Mouse (Mus musculus): ENCODE measurements around the gene Ugcg. TPM values are rescaled to one million over a fixed set of nuclear protein-coding genes. Genes with fewer than 3 reads are reported as not detected.
A peak's percentile ranks its signal among the peaks of the same experiment; 100 is the strongest.

Gene Ugcg
- 100 to 1,000 TPM; 102 to 104 TPM for total RNA-seq (2021)

- intact Hi-C loops (cut with DNase I): loop anchor here (5.0 kb wide), 1 partner anchor 92 kb away; no protein-coding TSS in a partner anchor
- DNase-seq (ENCODE audit: extremely low spot score in 1 of 2, low spot score in 2 of 2): peak; percentile 67 to 86
Measured at GRCm38 (mm10) chr4:59188802-59189545, at the start of gene Ugcg. Gene Ugcg (plus strand): TSS chr4:59189257.

- intact Hi-C loops (cut with DNase I): no loop called here
- no peak for DNase-seq (ENCODE audit: extremely low spot score in 1 of 2, low spot score in 2 of 2)
Measured at GRCm38 (mm10) chr4:59149043-59149442, 40.0 kb upstream of the Ugcg start.

- no peak for DNase-seq (ENCODE audit: extremely low spot score in 1 of 2, low spot score in 2 of 2)
- intact Hi-C loops (cut with DNase I): no loop called here
Measured at GRCm38 (mm10) chr4:59150907-59151306, 38.1 kb upstream of the Ugcg start.

GRCm38 (mm10) chr4:59151953-59152352 lies 37.1 kb upstream of the Ugcg start:
- DNase-seq (ENCODE audit: extremely low spot score in 1 of 2, low spot score in 2 of 2): no peak
- intact Hi-C loops (cut with DNase I): no loop called here

GRCm38 (mm10) chr4:59156897-59157592 lies 32.0 kb upstream of the Ugcg start:
- DNase-seq (ENCODE audit: extremely low spot score in 1 of 2, low spot score in 2 of 2): no peak
- intact Hi-C loops (cut with DNase I): no loop called here

- intact Hi-C loops (cut with DNase I): no loop called here
- DNase-seq (ENCODE audit: extremely low spot score in 1 of 2, low spot score in 2 of 2): no peak
Measured at GRCm38 (mm10) chr4:59157654-59158053, 31.4 kb upstream of the Ugcg start.

- DNase-seq (ENCODE audit: extremely low spot score in 1 of 2, low spot score in 2 of 2): no peak
- intact Hi-C loops (cut with DNase I): no loop called here
Measured at GRCm38 (mm10) chr4:59160289-59160688, 28.8 kb upstream of the Ugcg start.

- DNase-seq (ENCODE audit: extremely low spot score in 1 of 2, low spot score in 2 of 2): no peak
- intact Hi-C loops (cut with DNase I): no loop called here
Measured at GRCm38 (mm10) chr4:59160959-59161670, 27.9 kb upstream of the Ugcg start.

GRCm38 (mm10) chr4:59164034-59164433 lies 25.0 kb upstream of the Ugcg start:
- intact Hi-C loops (cut with DNase I): no loop called here
- no peak for DNase-seq (ENCODE audit: extremely low spot score in 1 of 2, low spot score in 2 of 2)

GRCm38 (mm10) chr4:59167251-59167847 lies 21.7 kb upstream of the Ugcg start:
- intact Hi-C loops (cut with DNase I): no loop called here
- no peak for DNase-seq (ENCODE audit: extremely low spot score in 1 of 2, low spot score in 2 of 2)

- intact Hi-C loops (cut with DNase I): no loop called here
- no peak for DNase-seq (ENCODE audit: extremely low spot score in 1 of 2, low spot score in 2 of 2)
Measured at GRCm38 (mm10) chr4:59169981-59170380, 19.1 kb upstream of the Ugcg start.

- intact Hi-C loops (cut with DNase I): no loop called here
Measured at GRCm38 (mm10) chr4:59172616-59173015, 16.4 kb upstream of the Ugcg start.

GRCm38 (mm10) chr4:59173181-59173922 lies 15.7 kb upstream of the Ugcg start:
- no peak for DNase-seq (ENCODE audit: extremely low spot score in 1 of 2, low spot score in 2 of 2)
- intact Hi-C loops (cut with DNase I): no loop called here

More at GRCm38 (mm10) chr4:59172616-59173015, 16.4 kb upstream of the Ugcg start:
- no peak for DNase-seq (ENCODE audit: extremely low spot score in 1 of 2, low spot score in 2 of 2)

- no peak for DNase-seq (ENCODE audit: extremely low spot score in 1 of 2, low spot score in 2 of 2)
- intact Hi-C loops (cut with DNase I): no loop called here
Measured at GRCm38 (mm10) chr4:59175003-59175402, 14.1 kb upstream of the Ugcg start.

- DNase-seq (ENCODE audit: extremely low spot score in 1 of 2, low spot score in 2 of 2): no peak
- intact Hi-C loops (cut with DNase I): no loop called here
Measured at GRCm38 (mm10) chr4:59175929-59176328, 13.1 kb upstream of the Ugcg start.

GRCm38 (mm10) chr4:59177566-59177965 lies 11.5 kb upstream of the Ugcg start:
- intact Hi-C loops (cut with DNase I): no loop called here
- DNase-seq (ENCODE audit: extremely low spot score in 1 of 2, low spot score in 2 of 2): no peak

- intact Hi-C loops (cut with DNase I): no loop called here
Measured at GRCm38 (mm10) chr4:59181320-59182271, 7.5 kb upstream of the Ugcg start.

GRCm38 (mm10) chr4:59185671-59186070 lies 3.4 kb upstream of the Ugcg start:
- intact Hi-C loops (cut with DNase I): loop anchor here (5.0 kb wide), 1 partner anchor 88 kb away; no protein-coding TSS in a partner anchor
- no peak for DNase-seq (ENCODE audit: extremely low spot score in 1 of 2, low spot score in 2 of 2)

More at GRCm38 (mm10) chr4:59181320-59182271, 7.5 kb upstream of the Ugcg start:
- no peak for DNase-seq (ENCODE audit: extremely low spot score in 1 of 2, low spot score in 2 of 2)

Measured in left cerebral cortex, postnatal 10 days (tissue).